Mouse (Mus musculus) urinary bladder, postnatal 14 days (tissue): ENCODE measurements around the gene Rtn3.

Experiments
- DNase-seq: peaks from one replicate; pipeline ENCODE4 v3.0.0; 2021; ENCODE audit warnings: low spot score

The Rtn3 gene

GRCm38 (mm10) chr19:7381906-7382247 lies 101.2 kb downstream of the Rtn3 start:
- DNase-seq, result no peak

- DNase-seq, result no peak
Observed at GRCm38 (mm10) chr19:7377639-7378038, 105.4 kb downstream of the Rtn3 start.
